Mouse (Mus musculus): ENCODE data around the gene Fzd10.

GRCm38 (mm10) chr5:128558126-128558525, 42.5 kb upstream of the Fzd10 start:
- TF ChIP-seq CTCF (IDR thresholded peaks at IDR 0.05; ENCODE audit: borderline replicate concordance, extremely low read depth, insufficient read depth, insufficient read length): no peak
- TF ChIP-seq POLR2A (IDR thresholded peaks at IDR 0.05; ENCODE audit: borderline replicate concordance, extremely low read depth, insufficient read depth, insufficient read length, poor library complexity, severe bottlenecking): no peak
